Mouse (Mus musculus): ENCODE measurements around the gene Ubc.

The Ubc gene

GRCm38 (mm10) chr5:125381954-125382672 lies 7.9 kb downstream of the Ubc start:
- DNase-seq, result no peak

- no peak for DNase-seq
These were observed 11.1 kb downstream of the Ubc start for GRCm38 (mm10) chr5:125378919-125379318.

- no peak for DNase-seq
These were observed 12.8 kb downstream of the Ubc start for GRCm38 (mm10) chr5:125377214-125377613.

GRCm38 (mm10) chr5:125375871-125376270 lies 14.1 kb downstream of the Ubc start:
- no peak for DNase-seq

GRCm38 (mm10) chr5:125372027-125372426 lies 18.0 kb downstream of the Ubc start:
- DNase-seq, result no peak

- DNase-seq, result no peak
These were observed 18.9 kb downstream of the Ubc start for GRCm38 (mm10) chr5:125370950-125371693.

GRCm38 (mm10) chr5:125368568-125368967 lies 21.4 kb downstream of the Ubc start:
- DNase-seq, result peak; percentile 45

- no peak for DNase-seq
These were observed 21.8 kb downstream of the Ubc start for GRCm38 (mm10) chr5:125368156-125368555.

GRCm38 (mm10) chr5:125364851-125365429 lies 25.1 kb downstream of the Ubc start:
- no peak for DNase-seq

GRCm38 (mm10) chr5:125363894-125364293 lies 26.1 kb downstream of the Ubc start:
- no peak for DNase-seq

GRCm38 (mm10) chr5:125360981-125361510 lies 29.0 kb downstream of the Ubc start:
- no peak for DNase-seq

- no peak for DNase-seq
These were observed 29.4 kb downstream of the Ubc start for GRCm38 (mm10) chr5:125360566-125360965.

- DNase-seq, result no peak
These were observed 31.8 kb downstream of the Ubc start for GRCm38 (mm10) chr5:125358270-125358608.

GRCm38 (mm10) chr5:125357543-125358269 lies 32.3 kb downstream of the Ubc start:
- DNase-seq, result no peak

GRCm38 (mm10) chr5:125355650-125356049 lies 34.4 kb downstream of the Ubc start:
- no peak for DNase-seq

GRCm38 (mm10) chr5:125354885-125355492 lies 35.0 kb downstream of the Ubc start:
- no peak for DNase-seq

- DNase-seq, result no peak
These were observed 37.2 kb downstream of the Ubc start for GRCm38 (mm10) chr5:125352781-125353294.

- no peak for DNase-seq
These were observed 38.1 kb downstream of the Ubc start for GRCm38 (mm10) chr5:125351939-125352338.

- DNase-seq, result no peak
These were observed 38.9 kb downstream of the Ubc start for GRCm38 (mm10) chr5:125351057-125351456.

- DNase-seq, result no peak
These were observed 40.6 kb downstream of the Ubc start for GRCm38 (mm10) chr5:125349391-125349790.

- DNase-seq, result no peak
These were observed 41.5 kb downstream of the Ubc start for GRCm38 (mm10) chr5:125348487-125348886.

GRCm38 (mm10) chr5:125348067-125348466 lies 41.9 kb downstream of the Ubc start:
- DNase-seq, result no peak
